Mouse (Mus musculus) lung, adult 2 months (tissue): ENCODE measurements around the gene Mid1.

Experiments used
- CTCF ChIP-seq: fragments of 200-500 bp; IDR thresholded peaks from 2 replicates; pipeline ENCODE4 v1.5.1; 2011; ENCODE audit warnings: mild to moderate bottlenecking, low read length, control low read depth; ENCODE audit not compliant: insufficient read depth
- POLR2A ChIP-seq: fragments of 200-500 bp; IDR thresholded peaks from 2 replicates; pipeline ENCODE4 v1.6.1; 2011; ENCODE audit warnings: low read depth, mild to moderate bottlenecking, control low read depth, low read length, borderline replicate concordance; ENCODE audit errors: extremely low read depth

DNA sequence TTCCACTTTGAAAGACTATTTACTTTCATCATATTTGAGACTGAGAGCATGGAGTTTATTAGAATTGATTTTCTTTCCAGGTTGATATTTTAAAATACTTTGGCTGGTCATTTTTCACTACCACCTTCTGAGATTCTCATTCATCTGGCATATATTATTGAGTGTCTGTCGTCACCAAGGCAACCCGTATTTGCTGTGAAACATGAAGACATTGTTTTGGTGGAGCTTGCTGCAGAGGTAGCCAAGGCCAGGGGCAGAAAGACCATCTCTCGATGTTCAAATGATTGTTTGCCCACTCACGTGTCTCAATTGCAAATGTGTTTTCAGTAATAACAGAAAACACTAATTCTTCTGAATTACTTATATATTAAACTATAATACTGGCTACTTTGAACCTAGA, 145.1 kb downstream of the Mid1 start:
- TF ChIP-seq CTCF (no peak), POLR2A (no peak)
